Mouse (Mus musculus) liver, adult 2 months (tissue): Measurements from ENCODE around the gene Anapc2.

ENCODE experiments used
- CTCF ChIP-seq: fragments of 200-500 bp; IDR thresholded peaks from 2 replicates; pipeline ENCODE4 v1.5.1; 2011; ENCODE audit warnings: low read depth, low read length, control low read depth
- POLR2A ChIP-seq: fragments of 200-500 bp; IDR thresholded peaks from 2 replicates; pipeline ENCODE4 v1.6.1; 2011; ENCODE audit warnings: low read length, control low read depth; ENCODE audit not compliant: insufficient read depth; ENCODE audit errors: extremely low read depth

- TF ChIP-seq CTCF (no peak), POLR2A (no peak)
These were observed 53.8 kb downstream of the Anapc2 start for GRCm38 (mm10) chr2:25326036-25326435.
